Mouse (Mus musculus): Measurements from ENCODE around the gene Mthfd1.

Mthfd1 gene

DNA sequence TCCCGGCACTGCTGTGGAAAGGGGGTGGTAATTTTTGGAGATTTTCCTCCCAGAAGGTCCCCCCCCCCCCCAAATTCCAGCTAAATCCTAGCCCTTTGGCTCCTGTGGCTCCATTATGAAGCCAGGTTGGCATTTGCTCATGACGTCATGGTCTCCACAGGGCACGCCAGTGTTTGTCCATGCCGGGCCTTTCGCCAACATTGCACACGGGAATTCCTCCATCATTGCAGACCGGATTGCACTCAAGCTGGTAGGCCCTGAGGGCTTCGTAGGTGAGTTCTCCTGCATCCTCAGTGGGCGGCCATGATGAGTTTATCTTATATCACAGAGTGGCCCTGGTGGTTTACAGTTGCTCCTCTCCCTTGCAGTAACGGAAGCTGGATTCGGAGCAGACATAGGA is 48.4 kb downstream of the Mthfd1 start:
- DNase-seq (ENCODE audit: low read depth, low spot score), result no peak

DNA sequence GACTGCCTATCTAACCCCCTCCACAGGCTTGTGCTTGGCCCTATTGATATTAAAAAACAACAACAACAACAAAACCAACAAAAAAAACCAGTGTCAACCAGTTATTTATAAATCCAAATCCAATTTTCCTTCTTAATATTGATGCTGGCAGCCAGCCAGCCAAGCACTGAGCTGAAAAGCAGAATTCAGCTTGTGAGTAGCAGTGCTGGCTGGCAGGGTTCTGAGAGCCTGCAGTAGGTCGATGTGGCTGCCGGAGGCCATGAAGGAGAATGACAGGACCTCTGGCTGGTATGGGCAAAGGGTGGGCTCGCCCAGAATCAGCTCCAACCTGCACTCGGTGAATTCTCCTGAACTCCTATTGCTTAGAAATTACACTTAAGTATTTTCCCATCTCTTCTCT is 49.1 kb downstream of the Mthfd1 start:
- DNase-seq (ENCODE audit: low read depth, low spot score), result no peak

DNA sequence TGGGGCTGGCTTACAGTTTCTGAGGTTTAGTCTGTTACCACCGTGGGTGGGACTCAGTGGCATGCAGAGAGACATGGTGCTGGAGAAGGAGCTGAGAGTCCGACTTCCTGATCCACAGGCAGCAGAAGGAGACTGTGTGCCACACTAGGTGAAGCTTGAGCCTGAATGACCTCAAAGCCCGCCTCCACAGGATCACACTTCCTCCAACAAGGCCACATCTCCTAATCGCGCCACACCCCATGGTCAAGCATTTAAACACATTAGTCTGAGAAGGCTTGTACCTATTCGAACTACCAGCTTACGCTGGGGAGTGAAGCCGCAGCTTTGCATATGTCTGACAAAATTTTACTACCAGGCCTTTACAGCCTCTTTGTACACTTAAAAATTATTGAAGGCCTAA is 50.0 kb downstream of the Mthfd1 start:
- no peak for DNase-seq (ENCODE audit: low read depth, low spot score)

DNA sequence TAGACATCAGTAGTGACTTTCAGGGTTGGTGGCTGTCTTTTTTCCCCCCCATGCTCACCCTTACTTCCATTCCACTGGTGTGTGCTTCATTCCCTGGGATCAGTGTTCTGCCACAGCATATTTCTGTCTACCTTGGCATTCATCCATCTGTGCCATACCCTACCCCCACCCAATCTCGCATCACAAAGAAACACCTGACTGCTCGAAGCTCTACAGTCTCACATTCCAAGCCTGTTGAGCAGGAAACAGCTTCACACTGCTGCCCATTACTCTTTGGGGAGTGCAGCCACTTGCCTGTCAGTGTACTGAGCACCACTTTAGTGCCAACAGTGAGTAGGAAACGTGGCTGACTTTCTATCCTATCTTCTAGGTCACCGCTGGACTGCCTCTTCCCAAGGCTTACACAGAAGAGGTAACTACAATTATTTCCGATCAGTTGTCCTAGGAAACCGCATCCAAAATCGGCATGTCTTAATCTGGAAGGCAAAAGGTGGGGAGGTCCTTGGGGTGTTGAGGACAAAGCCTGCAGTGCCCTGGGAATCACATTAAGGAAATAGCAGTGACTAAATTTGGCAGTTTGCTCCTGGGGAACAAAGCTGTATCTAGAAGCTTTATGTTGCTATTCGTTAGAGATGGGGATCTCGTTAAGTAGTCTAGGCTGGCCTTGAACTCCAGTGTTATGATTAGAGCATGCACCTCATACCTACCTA is 51.9 kb downstream of the Mthfd1 start:
- no peak for DNase-seq (ENCODE audit: low read depth, low spot score)

DNA sequence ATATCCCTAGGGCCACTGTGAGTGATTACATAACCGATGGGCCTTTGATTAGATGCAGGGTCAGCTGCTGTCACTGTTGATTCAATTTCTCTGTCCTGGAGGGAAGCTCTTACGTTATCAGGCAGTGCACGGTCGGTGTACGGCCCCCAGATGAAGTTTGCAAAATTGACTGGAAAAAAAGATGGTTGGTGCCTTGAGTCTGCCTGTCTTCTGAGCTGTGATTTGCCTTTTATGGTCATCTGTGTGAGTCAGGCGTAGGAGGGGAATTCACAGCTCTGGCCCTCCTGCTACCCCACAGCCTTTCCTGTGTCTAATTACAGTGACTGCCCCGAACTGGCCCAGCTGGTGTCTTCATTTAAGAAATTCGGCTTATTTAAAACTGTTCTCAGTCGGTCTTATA is 52.9 kb downstream of the Mthfd1 start:
- peak; percentile 86 for DNase-seq (ENCODE audit: low read depth, low spot score)

DNA sequence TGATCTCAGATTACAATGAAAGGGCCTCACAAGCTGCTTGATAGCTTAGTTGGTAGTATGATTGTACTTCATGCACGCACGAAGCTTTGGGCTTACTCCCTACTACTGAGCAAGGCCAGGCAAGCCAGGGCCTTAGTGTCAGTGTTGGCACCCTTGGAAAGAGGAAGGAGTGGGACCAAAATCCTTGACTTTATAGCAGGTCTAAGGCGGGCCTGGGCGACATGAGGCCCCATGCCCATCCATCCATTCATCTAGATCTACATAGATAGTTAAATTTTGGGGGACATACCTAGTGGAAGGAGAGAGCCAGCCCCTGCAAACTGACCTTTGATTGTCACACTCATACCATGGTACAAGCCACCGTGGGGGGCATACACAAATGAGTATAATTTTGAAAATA is 53.3 kb downstream of the Mthfd1 start:
- no peak for DNase-seq (ENCODE audit: low read depth, low spot score)

DNA sequence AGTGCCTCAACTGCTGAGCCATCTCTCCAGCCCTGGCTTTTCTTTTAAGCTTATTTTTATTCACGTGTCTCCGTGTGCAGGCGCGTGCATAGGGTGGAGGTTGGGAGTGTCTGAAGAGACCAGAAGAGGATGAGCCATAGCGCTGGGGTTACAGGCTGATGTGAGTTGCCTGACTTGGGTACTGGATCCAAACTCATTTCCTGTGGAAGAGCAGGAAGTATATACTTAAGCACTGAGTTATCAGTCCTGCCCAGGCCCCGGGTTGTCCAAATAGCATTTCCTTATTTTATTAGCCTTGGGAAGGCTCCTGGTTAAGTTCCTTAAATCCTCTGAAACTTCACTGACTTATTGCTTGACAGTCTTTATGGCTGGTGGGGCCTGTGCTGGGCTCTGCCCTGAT is 54.9 kb downstream of the Mthfd1 start:
- no peak for DNase-seq (ENCODE audit: low read depth, low spot score)

DNA sequence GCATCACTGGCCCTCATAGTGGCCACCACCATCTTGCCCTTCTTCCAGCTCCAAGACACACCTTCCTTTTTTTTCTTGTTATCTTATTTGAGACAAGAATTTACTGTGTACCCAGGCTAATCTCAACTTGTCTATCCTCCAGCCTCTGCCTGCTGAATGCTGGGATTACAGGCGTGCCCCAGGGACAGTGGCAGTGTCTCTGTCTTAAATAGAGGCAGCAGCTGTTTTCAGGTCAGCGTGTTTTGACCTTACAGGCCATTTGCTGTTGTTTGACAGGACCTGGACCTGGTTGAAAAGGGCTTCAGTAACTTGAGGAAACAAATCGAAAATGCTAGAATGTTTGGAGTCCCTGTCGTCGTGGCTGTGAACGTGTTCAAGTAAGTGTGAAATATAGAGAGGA is 55.5 kb downstream of the Mthfd1 start:
- no peak for DNase-seq (ENCODE audit: low read depth, low spot score)

DNA sequence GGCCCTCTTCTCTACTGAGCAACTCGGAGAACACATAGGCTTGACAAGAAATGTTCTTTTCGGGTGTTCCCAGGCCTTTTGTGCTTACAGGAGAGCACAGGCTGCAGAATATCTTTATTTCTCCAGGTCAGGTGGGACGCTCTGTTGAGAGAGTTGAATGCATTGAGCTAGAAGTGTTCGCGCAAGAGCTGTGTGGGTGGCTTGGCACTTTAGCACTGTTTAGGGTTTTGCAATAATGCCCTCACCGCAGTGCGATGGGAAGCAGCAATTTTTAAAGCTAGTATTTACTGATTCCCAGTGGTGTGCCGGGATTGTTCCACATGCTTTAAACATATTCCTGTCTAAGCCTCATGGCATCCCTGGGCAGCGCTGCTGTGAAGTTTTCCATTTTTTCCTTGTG is 56.1 kb downstream of the Mthfd1 start:
- no peak for DNase-seq (ENCODE audit: low read depth, low spot score)

DNA sequence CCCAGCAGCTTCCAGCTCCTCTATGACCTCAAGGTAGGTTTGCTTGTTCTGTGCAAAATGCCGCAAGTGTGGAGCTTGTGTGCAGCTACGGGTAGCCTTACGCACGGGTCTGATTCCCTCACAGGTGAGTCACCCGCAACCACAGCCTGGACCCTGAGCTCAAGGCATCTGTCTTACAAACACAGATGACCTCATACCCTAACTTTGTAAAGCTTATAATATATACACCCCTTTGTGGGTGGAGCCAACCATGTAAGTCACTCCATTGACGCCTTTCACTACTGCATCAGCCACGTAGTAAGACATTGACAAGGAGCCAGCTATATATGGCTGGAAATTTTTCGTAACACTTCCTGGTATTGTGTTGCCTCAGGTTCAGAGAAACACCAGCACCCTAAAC is 56.9 kb downstream of the Mthfd1 start:
- no peak for DNase-seq (ENCODE audit: low read depth, low spot score)

DNA sequence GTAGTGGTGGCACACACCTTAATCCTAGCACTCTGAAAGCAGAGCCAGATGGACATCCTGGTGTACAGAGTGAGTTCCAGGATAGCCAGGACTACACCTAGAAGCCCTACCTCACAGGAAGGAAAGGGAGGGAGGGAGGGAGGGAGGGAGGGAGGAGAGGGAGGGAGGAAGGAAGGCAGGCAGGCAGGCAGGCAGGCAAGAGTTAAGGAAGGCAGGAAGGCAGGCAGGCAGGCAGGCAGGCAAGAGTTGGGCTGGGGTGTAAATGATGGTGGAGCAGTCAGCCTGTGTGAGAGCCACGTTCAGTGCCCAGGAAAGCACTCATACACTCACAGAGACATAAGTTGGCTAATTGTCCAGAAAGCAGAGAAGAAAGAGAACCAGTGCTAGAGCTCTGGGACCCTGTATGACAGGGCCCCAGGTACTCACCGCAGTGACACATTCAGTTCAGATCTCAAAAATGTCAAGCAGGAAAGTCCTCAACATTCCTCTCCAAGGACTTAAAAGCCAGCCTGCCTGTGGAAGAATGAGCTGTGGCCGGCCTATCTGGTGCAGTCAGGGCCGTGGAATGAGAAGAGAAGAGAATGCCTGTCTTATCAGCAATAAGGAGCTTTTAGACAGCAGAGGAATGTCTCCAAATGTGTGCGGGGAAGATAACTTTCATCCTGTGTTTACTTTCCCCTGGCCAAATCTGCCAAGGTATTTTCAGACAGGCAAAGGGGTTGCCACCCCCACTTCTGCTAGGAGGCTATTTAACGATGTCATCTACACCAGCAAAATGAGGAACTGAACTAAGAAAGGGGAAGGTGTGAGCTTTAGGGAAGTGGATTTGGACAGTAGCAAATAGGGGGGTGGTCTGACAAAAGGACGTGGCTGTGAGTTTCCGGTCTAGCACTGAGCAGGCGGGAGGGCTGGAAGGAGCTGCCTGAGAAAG is 63.4 kb downstream of the Mthfd1 start:
- DNase-seq (ENCODE audit: low read depth, low spot score), result no peak

DNA sequence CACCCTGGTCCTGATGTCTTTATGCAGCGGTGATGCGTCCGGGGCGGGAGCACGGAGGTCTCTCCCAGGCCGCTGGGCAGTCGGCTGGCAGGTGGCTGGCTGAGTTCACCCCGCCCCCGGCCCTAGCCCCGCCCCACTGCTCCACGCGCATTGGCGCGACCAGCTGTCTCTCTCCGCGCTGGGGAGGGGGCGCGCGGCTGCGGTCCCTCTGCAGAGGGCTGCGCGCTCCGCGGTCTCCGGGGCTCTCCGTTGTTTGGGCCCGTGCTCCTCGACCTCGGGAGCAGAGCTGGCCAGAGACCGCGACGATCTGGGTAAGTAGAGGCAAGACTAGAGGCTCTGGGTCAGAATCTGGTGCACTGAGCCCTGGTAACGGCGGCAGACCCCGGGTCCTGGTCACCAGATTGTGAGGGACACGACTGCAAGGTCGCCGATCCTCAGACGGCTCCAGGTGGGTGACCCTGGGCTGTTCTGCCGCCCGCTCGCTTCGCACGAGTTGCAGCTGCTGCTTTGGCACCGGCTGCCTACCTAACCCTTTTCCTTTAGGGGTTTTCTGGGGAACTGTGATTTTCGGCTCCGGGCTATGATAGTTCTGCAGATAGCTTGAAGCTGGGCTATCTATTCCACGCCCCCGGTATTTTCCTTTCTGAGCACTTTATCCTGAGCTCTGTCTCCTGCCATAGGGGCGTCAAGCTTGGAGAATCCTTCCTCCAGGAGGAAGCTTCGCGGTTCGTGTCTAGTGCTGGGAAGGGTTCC is 69.8 kb downstream of the Mthfd1 start, which contains the start of gene Akap5:
TSS of gene Akap5 (plus strand) at position 213 of the 753 bp plus-strand sequence.
- no peak for DNase-seq (ENCODE audit: low read depth, low spot score)

DNA sequence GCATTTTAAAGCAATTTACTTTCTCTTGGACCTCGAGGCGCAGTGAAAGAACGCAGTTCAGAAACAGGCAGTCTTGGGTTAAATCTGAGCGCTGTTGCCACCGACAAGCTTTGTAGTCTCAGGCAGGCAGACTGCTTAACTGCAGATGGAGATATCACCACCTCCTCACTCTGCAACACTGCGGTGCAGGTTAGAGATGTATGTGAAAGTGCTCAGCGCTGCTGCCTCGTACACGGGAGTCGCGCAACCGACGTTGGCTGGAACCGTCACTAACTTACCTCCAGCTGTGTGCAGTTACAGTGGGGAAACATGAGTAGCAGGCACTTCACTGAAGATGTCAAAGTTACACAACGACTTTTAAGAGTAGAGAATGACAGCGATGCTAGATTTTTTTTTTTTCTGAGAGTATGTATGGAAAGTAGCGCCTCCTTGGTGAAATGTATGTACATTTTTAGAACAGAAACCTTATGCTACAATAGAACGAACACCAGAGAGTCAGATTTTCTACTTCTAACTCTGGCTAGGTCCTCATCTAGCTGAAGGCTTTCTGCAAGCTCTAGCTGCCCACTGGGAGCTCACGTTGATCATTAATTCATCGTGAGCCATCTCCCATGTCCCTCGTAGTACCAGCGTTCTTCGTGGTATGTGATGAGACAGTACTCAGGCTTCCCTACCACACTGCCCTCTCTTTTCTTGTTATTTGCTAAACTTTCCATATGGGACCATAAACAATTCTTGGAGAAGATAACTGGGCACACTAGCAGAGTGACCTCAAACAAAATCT is 71.5 kb downstream of the Mthfd1 start:
- peak; percentile 76 for DNase-seq (ENCODE audit: low read depth, low spot score)

DNA sequence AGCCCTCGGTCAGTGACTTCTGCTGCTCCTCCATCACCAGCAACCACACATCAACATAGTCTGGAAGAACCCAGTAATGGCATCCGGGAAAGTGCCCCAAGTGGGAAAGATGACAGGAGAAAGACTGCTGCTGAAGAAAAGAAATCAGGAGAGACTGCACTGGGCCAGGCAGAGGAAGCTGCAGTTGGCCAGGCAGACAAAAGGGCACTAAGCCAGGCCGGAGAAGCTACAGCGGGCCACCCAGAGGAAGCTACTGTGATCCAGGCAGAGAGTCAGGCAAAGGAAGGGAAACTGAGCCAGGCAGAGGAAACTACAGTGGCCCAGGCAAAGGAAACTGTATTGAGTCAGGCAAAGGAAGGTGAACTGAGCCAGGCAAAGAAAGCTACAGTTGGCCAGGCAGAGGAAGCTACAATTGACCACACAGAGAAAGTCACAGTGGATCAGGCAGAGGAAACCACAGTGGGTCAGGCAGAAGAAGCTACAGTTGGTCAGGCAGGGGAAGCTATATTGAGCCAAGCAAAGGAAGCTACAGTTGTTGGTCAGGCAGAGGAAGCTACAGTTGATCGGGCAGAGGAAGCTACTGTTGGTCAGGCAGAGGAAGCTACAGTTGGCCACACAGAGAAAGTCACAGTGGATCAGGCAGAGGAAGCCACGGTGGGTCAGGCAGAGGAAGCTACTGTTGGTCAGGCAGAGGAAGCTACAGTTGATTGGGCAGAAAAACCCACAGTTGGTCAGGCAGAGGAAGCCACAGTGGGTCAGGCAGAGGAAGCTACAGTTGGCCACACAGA is 73.7 kb downstream of the Mthfd1 start:
- no peak for DNase-seq (ENCODE audit: low read depth, low spot score)

DNA sequence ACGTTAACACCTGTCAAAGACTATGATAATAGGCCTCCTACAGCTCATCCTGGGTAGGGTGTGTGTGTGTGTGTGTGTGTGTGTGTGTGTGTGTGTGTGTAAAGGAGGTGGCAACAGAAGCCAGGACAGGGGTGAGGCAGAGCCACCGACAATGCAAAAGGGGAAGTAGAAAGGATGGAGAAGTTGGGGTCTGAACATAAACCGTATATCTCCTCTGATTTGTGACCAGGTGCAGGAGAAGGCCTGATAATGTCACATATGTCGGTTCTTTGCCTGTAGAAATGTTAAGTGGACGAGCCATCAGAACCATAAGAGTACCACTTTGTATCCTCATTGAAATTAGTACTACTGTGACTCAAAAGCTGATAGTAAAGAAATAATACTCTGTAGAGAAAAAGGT is 78.6 kb downstream of the Mthfd1 start:
- no peak for DNase-seq (ENCODE audit: low read depth, low spot score)

DNA sequence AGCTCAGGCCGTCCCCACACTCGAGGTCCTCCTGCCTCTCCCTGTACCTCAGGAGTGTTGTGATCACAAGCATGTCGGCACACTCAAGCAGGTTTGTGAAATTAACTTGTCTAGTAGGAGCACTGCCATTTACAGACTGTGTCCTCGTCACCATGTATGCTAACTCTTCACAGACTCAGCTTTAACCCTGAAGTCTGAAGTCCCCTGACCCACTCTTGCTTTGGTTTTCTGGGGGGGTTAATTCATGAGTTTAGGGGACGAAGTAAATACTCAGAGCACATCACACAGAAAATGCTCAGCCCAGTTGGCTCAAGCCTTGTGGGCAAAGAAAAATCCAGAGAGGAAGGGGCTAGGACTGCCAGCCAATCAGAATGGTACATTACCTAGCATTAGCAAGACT is 80.5 kb downstream of the Mthfd1 start:
- no peak for DNase-seq (ENCODE audit: low read depth, low spot score)

DNA sequence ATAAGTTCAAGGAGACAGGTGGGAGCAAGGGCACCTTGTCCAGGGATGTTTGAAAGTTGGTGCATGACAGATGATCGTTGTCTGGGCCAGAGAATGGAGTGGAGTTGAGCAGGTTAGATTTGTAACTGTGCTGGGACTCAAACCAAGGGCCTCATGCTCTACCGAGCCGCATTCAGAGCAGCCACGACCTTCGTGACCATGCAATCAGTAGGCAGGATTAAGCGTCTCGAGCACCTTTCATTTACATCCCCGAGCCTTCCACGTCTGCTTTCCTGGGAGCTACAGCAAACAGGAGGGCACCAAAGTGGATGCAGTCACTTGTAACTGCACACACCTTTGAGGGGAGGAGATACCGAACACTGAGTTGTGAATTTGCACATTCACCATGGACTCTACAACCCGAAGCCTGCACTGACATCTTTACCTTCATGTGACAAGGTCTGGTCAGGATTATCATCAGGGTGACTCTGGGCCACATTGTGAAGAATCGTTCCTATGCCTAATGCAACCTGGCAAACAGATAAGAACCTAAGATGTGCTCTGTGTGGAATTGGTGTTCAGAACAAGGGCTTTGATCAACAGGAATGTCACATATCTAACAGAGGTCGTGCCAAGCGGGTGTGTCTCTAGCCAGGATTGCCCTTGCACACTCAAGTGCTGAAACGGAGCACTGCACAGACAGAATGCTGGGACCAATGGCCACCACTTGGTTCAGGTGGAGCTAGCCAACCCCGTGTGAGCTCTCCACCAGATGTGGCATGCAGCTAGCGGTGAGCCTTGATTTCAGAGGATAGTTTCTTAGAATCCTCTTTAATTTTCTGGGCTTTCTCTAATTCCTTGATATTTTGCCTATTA is 81.2 kb downstream of the Mthfd1 start:
- no peak for DNase-seq (ENCODE audit: low read depth, low spot score)

DNA sequence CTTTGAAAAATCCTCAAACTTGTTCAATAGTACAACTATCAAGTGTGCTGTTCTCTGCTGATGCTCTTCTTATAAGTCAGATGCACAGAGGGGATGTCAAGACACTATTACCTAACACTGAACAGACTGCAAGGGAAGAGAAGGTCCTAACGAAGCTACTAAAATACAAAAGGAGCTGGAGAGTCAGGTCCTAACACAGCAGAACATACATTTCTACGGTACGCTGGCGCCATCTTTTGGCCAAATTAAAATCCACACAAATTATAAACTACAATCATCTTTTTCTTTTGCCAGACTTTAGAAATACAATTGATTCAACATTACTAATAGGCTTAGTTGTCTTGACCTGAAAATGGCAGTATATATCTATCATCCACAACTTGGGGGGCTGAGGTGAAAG is 86.0 kb downstream of the Mthfd1 start:
- no peak for DNase-seq (ENCODE audit: low read depth, low spot score)

DNA sequence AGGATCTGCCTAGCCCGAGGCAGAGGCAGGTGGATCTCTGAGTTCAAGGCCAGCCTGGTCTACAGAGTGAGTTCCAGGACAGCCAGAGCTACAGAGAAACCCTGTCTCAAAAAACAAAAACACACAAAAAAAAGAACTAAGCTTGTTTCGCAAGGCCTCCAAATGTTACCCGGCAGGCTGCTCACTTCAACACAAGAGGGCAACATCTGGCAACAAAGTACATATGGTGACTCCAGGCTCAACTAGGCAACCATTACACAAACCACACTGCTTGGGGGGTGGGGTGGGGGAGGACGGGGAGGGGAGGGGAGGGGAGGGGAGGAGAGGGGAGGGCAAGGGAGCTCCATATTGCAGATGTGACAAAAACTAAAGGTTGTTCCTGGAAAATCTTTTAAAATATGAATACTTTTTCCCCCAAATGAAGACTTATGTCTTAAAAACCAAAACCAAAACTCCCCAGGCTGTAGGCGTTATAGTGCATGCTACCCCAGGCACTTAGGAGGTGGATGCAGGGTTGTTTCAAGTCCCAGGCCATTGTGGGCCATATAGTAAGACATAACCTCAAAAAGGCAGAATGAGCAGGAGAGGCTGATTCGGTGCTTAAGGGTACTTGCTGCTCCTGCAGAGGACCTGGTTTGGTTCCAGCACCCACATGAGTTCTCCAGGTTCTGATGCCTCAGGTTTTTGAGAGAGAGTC is 90.8 kb downstream of the Mthfd1 start:
- no peak for DNase-seq (ENCODE audit: low read depth, low spot score)
